Mouse (Mus musculus) heart, embryonic 11.5 days (tissue): ENCODE data around the gene Sgsm1. TPM values are rescaled to one million over a fixed set of nuclear protein-coding genes. Genes with fewer than 3 reads are reported as not detected.

ENCODE experiments used
- ATAC-seq: fragments of 200-750 bp; cut with Nextera tagmentation; replicated peaks from 2 replicates; pipeline ENCODE4 v1.8.0; 2017; ENCODE audit warnings: moderate library complexity; ENCODE audit not compliant: insufficient number of reproducible peaks, low FRiP score, low TSS enrichment
- H3K27ac ChIP-seq: fragments of 300-500 bp; sonication (generic); 2 replicates; pipeline ENCODE4 v1.5.1; 2014; ENCODE audit warnings: mild to moderate bottlenecking, low read depth, low read length
- H3K27me3 ChIP-seq: fragments of 300-500 bp; sonication (generic); 2 replicates; pipeline ENCODE4 v1.6.1; 2014; ENCODE audit warnings: mild to moderate bottlenecking, low read length, mixed read lengths; ENCODE audit not compliant: control insufficient read depth, insufficient read depth
- H3K36me3 ChIP-seq: fragments of 300-500 bp; sonication (generic); 2 replicates; pipeline ENCODE4 v1.6.1; 2014; ENCODE audit warnings: mild to moderate bottlenecking, low read length, moderate library complexity, mixed read lengths; ENCODE audit not compliant: control insufficient read depth, insufficient read depth
- H3K4me1 ChIP-seq: fragments of 300-500 bp; sonication (generic); 2 replicates; pipeline ENCODE4 v1.6.1; 2014; ENCODE audit warnings: low read length; ENCODE audit not compliant: control insufficient read depth, insufficient read depth
- H3K4me2 ChIP-seq: fragments of 300-500 bp; sonication (generic); 2 replicates; pipeline ENCODE4 v1.6.1; 2014; ENCODE audit warnings: mild to moderate bottlenecking, moderate library complexity
- H3K4me3 ChIP-seq: fragments of 300-500 bp; sonication (generic); 2 replicates; pipeline ENCODE4 v1.5.1; 2014; ENCODE audit warnings: low read depth, low read length
- H3K9ac ChIP-seq: fragments of 300-500 bp; sonication (generic); 2 replicates; pipeline ENCODE4 v1.6.1; 2014; ENCODE audit warnings: mild to moderate bottlenecking, low read depth, low read length, moderate library complexity
- H3K9me3 ChIP-seq: fragments of 300-500 bp; sonication (generic); replicated peaks from 2 replicates; pipeline ENCODE4 v1.6.1; 2016; ENCODE audit warnings: low read length; ENCODE audit not compliant: control insufficient read depth
- WGBS: fragments of 180-500 bp; shearing (Covaris S2); extraction: QIAGEN DNeasy Blood & Tissue Kit; methylation state at CpG from one replicate; pipeline ENCODE4 v1.1.7; 2014; ENCODE audit not compliant: insufficient replicate concordance; 5-methylcytosine and 5-hydroxymethylcytosine counted together
- polyA plus RNA-seq: library from polyadenylated mRNA; unstranded; fragments of >200 nt; fragmentation: Nextera tagmentation; extraction: Ambion mirVana; gene quantifications from 2 replicates; pipeline ENCODE4 v1.2.1, GENCODE M21; 2014

Gene Sgsm1
- polyA plus RNA-seq, 1 experiment from 2014 or later: 3.5 TPM

DNA sequence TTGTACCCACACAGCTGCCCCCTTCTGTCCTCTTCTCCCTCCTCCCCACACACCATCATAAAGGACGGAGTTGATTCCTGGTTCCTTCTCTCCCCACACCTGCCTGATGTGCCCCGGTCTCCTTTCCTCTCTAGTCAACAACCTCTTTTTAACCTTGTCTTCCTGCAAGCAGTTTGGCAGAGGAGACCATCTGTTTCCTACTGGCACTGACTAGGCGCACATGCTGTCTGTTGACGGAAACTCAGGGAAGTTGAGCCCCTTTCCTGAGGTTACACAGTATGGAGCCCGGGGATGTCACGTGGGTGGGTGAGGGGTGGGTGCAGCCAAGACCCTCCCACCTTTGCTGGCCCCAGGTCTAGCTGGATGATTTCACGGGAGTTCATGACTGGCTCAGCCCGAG is 17.8 kb downstream of the Sgsm1 start:
- Histone ChIP-seq H3K27ac (no peak overlapping the region), H3K4me3 (no peak overlapping the region), H3K27me3 (peaks cover 50% of the 10 kb centered on the region), H3K36me3 (no peaks in the 10 kb centered on the region), H3K9me3 (no peaks in the 10 kb centered on the region), H3K4me1 (no peaks in the 10 kb centered on the region), H3K9ac (no peak overlapping the region), H3K4me2 (no peak overlapping the region)
- ATAC-seq: no peak
- 65% methylated on average over 8 of the region's 8 CpGs for WGBS

DNA sequence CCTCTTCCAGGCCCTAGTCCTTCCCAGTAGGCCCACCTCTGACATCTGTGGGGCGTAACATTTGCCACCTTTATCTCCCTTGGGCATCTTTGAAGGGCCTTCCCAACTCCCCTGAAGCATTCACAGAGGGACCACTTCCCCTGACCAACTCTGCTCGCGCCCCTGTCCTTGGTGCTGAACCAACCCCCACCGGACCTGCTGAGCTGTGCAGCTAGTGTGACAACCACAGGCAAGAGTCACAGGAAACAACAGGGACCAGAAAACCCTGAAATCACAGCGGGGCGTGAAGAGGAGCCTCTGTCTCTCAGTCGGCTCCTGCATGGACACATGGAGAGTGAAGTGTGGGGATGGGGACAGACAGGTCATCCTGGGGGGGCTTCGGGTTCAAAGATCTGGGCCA is 18.4 kb downstream of the Sgsm1 start:
- H3K36me3 ChIP-seq: no peaks in the 10 kb centered on the region
- H3K9me3 ChIP-seq: no peaks in the 10 kb centered on the region
- peaks cover 50% of the 10 kb centered on the region for H3K27me3 ChIP-seq
- H3K9ac ChIP-seq: no peak overlapping the region
- ATAC-seq: no peak
- no peak overlapping the region for H3K4me2 ChIP-seq
- no peaks in the 10 kb centered on the region for H3K4me1 ChIP-seq
- 11% methylated on average over 8 of the region's 8 CpGs for WGBS
- no peak overlapping the region for H3K27ac ChIP-seq
- no peak overlapping the region for H3K4me3 ChIP-seq

DNA sequence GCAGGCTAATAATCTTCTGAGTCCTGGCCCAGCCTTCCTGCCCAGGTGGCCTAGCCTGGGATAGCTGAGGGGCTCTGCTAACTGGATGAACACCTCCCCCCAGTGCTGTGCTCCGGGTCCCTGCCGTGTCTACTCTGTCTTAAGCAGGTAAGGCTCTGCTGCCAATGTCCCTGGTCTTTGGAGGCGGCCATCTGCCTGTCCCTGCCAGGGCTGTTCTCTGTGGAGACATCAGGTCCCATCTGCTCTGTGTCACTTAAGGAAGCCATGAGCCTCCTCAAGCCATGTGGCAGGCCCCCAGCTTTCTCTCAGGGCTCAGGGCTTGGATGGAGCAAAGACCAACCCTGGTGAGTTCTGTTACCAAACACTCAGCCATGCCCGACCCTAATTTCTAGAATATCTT is 19.5 kb downstream of the Sgsm1 start:
- Histone ChIP-seq H3K27me3 (peaks cover 53% of the 10 kb centered on the region), H3K4me1 (no peaks in the 10 kb centered on the region), H3K4me3 (no peak overlapping the region), H3K4me2 (no peak overlapping the region), H3K36me3 (no peaks in the 10 kb centered on the region), H3K9me3 (no peaks in the 10 kb centered on the region), H3K9ac (no peak overlapping the region), H3K27ac (no peak overlapping the region)
- 81% methylated on average over 4 of the region's 4 CpGs for WGBS
- ATAC-seq: no peak

DNA sequence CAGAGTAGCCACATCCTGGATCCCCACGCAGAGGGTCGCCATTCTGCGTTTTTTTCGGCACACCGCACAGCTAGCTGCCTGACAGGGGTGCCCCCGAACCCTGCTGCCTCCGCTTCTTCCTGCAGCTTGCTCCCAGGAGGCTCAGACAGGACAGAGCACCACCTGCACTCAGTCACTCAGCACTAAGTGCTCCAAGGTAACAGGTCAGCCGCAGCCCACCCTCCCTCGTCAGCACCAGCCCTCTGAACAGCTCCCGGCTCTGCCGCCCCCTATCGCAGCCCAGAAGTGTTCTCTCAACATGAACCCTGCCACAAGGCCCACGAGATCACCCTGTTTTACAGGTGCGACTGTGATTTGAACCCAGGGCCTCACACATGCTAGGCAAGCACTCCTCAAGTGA is 20.4 kb downstream of the Sgsm1 start:
- Histone ChIP-seq H3K4me3 (no peak overlapping the region), H3K9ac (no peak overlapping the region), H3K9me3 (no peaks in the 10 kb centered on the region), H3K36me3 (no peaks in the 10 kb centered on the region), H3K27me3 (peaks cover 51% of the 10 kb centered on the region), H3K4me1 (no peaks in the 10 kb centered on the region), H3K27ac (no peak overlapping the region), H3K4me2 (no peak overlapping the region)
- 38% methylated on average over 14 of the region's 14 CpGs for WGBS
- no peak for ATAC-seq

DNA sequence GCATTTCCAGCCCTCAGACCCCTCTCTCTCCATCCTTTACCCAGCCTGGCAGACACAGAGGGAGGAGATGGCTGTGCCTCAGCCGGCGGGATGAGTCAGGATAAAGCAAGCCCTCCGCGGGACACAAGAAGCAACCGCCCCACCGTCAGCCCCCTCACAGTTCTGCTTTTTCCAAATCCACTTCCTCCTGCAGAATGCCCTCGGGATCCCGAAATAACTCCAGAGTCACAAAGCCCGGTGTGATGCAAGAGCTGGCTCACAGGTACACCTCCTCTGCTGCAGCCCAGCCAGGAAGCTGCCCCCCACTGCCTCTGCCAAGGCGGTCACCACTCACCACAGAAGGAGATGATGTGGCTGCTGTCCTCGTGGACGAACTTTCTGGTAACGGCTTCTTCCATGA is 22.1 kb downstream of the Sgsm1 start:
- 31% methylated on average over 13 of the region's 13 CpGs for WGBS
- no peaks in the 10 kb centered on the region for H3K9me3 ChIP-seq
- no peak overlapping the region for H3K9ac ChIP-seq
- H3K4me3 ChIP-seq: no peak overlapping the region
- H3K27me3 ChIP-seq: peaks cover 51% of the 10 kb centered on the region
- no peak overlapping the region for H3K27ac ChIP-seq
- H3K36me3 ChIP-seq: no peaks in the 10 kb centered on the region
- no peak overlapping the region for H3K4me2 ChIP-seq
- H3K4me1 ChIP-seq: no peaks in the 10 kb centered on the region
- no peak for ATAC-seq

DNA sequence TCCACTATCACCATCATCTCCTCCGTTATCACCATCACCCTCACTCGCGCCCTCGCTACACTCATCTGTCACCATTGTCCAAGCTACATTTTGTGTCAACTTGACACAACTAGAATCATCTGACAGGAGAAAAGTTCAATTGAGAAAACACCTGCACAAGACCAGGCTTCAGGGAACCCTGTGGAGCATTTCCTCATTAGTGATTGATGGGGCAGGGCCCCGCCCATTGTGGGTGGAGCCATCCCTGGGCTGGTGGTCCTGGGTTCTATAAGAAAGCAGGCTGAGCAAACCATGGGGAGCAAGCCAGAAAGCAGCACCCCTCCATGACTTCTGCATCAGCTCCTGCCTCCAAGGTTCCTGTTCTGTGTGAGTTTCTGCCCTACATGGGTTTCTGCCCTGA is 22.8 kb downstream of the Sgsm1 start:
- H3K9ac ChIP-seq: no peak overlapping the region
- H3K27ac ChIP-seq: no peak overlapping the region
- no peaks in the 10 kb centered on the region for H3K4me1 ChIP-seq
- 41% methylated on average over 5 of the region's 5 CpGs for WGBS
- H3K4me2 ChIP-seq: no peak overlapping the region
- no peaks in the 10 kb centered on the region for H3K36me3 ChIP-seq
- peaks cover 51% of the 10 kb centered on the region for H3K27me3 ChIP-seq
- H3K9me3 ChIP-seq: no peaks in the 10 kb centered on the region
- no peak overlapping the region for H3K4me3 ChIP-seq
- ATAC-seq: no peak

DNA sequence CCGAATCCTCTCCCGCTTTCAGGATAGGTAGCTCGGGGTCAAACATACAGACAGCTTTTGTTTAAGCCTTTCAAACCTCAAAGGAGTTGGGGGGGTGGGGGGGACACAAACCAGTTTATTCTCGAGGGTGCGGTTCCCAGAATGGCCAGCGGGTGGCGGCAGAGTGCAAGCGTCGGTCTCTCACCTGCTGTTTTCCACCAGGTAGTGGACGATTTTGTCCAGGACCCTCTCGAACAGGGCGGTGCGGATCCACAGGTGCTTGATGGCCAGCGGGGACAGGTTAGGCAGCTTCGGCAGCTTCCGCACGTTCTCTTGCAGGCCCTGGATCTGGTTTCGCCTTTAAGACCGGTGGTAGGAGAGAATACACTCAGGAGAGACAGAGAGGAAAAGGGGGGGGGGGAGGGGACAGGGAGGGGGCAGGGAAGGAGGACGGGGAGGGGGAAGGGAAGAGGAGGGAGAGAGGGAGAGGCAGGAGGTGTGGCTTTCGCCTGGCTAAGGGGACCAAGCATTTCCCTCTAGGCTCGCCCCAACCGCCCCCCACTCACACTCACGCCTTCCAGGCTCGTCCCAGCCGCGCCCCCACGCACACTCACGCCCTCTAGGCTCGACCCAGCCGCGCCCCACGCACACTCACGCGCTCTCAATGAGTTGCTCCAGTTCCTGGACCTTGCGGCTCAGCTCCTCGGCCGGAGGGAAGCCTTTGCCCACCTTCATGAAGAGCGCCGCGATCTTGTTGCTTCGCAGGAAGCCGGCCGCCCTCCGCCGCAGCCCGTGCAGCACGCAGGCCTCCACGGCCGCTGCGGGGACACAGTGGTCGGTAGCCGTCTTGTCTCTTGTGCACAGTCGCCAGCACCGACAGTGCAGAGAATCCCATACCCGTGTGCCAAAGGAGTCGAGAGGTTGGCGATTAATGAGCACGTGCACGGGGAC is 23.7 kb downstream of the Sgsm1 start:
- Histone ChIP-seq H3K9ac (no peak overlapping the region), H3K27ac (no peak overlapping the region), H3K9me3 (no peaks in the 10 kb centered on the region), H3K36me3 (no peaks in the 10 kb centered on the region), H3K4me1 (no peaks in the 10 kb centered on the region), H3K4me2 (no peak overlapping the region; the same call in 1 of the 2 replicates), H3K4me3 (no peak overlapping the region), H3K27me3 (peaks cover 51% of the 10 kb centered on the region)
- WGBS: 6% methylated on average over 59 of the region's 60 CpGs
- no peak for ATAC-seq

DNA sequence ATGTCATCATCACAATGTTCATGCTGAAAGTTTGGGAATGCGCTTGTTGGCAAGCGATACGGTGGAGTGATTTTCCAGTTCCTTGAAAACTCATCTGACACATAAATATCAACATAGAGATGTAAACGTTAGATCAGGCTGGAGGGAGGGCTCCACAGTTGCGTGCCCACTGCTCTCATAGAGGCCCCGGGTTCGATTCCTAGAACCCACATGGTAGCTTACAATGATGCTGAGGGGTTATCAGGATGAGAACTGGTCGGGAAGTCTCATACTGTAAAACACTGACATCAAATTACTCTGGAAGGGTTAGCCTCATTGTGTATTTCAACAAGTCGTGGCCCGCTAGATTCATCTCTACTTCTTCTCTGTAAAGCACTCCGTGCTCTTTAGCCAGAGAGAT is 24.5 kb downstream of the Sgsm1 start:
- H3K36me3 ChIP-seq: no peaks in the 10 kb centered on the region
- 70% methylated on average over 11 of the region's 11 CpGs for WGBS
- H3K27ac ChIP-seq: no peak overlapping the region
- no peak overlapping the region for H3K4me2 ChIP-seq
- no peaks in the 10 kb centered on the region for H3K9me3 ChIP-seq
- H3K4me1 ChIP-seq: no peaks in the 10 kb centered on the region
- no peak overlapping the region for H3K4me3 ChIP-seq
- H3K27me3 ChIP-seq: peaks cover 49% of the 10 kb centered on the region
- no peak for ATAC-seq
- no peak overlapping the region for H3K9ac ChIP-seq

DNA sequence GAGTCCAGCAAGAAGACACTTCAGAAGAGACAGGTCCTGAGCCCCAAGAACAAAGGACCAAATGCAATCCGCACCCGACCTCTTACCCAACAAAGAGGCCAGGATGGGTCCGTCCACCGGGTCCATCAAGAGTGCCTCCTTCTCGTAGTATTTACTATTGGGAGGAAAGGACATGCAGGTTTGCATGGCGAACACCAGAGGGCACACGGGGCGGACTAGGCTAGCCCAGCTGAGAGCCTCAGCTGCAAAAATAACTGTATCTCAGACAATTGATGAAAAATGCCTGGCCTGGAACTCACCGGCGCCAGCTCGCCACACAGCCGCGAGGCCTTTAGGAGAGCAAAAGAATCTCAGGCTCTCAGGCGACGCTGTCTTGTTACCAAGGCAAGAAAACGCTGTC is 25.0 kb downstream of the Sgsm1 start:
- Histone ChIP-seq H3K27me3 (peaks cover 45% of the 10 kb centered on the region), H3K9me3 (no peaks in the 10 kb centered on the region), H3K27ac (no peak overlapping the region), H3K4me1 (no peaks in the 10 kb centered on the region), H3K4me2 (no peak overlapping the region), H3K9ac (no peak overlapping the region), H3K36me3 (no peaks in the 10 kb centered on the region), H3K4me3 (no peak overlapping the region)
- ATAC-seq: no peak
- WGBS: 55% methylated on average over 16 of the region's 16 CpGs
